Mouse (Mus musculus): ENCODE measurements at regions not wholly inside any gene's neighbourhood (a gene's known extent, or its start where the extent isn't known, plus 50 kb on each side); places are given as distances from the start of the nearest gene placed in this dataset.

- Histone ChIP-seq H3K36me3 (replicated peaks; ENCODE audit: control insufficient read depth, insufficient read depth) (no peaks in the 10 kb centered on the region), H3K27me3 (ENCODE audit: control insufficient read depth, insufficient read depth, low read length) (no peaks in the 10 kb centered on the region), H3K4me1 (replicated peaks; ENCODE audit: control insufficient read depth, insufficient read depth, low read length) (no peaks in the 10 kb centered on the region), H3K9me3 (ENCODE audit: control insufficient read depth, low read length) (0 out of 2 replicates have a peak, but pooled peaks cover 7% of the 10 kb centered on the region), H3K9ac (no peak overlapping the region), H3K27ac (no peak overlapping the region), H3K4me2 (replicated peaks) (no peak overlapping the region), H3K4me3 (replicated peaks; ENCODE audit: low read length) (no peak overlapping the region)
- WGBS = 78% methylated on average over 2 of the region's 2 CpGs
- ATAC-seq (ENCODE audit: low FRiP score) (no peak), DNase-seq (ENCODE audit: low spot score) (no peak)
Measured at GRCm38 (mm10) chr9:115656538-115656937, 252.7 kb upstream of the Gadl1 start.

GRCm38 (mm10) chr9:115656994-115657713, 252.1 kb upstream of the Gadl1 start:
- Histone ChIP-seq H3K4me2 (replicated peaks) (no peak overlapping the region), H3K4me3 (replicated peaks; ENCODE audit: low read length) (no peak overlapping the region), H3K4me1 (replicated peaks; ENCODE audit: control insufficient read depth, insufficient read depth, low read length) (no peaks in the 10 kb centered on the region), H3K9me3 (ENCODE audit: control insufficient read depth, low read length) (0 out of 2 replicates have a peak, but pooled peaks cover 7% of the 10 kb centered on the region), H3K9ac (no peak overlapping the region), H3K36me3 (replicated peaks; ENCODE audit: control insufficient read depth, insufficient read depth) (no peaks in the 10 kb centered on the region), H3K27ac (no peak overlapping the region), H3K27me3 (ENCODE audit: control insufficient read depth, insufficient read depth, low read length) (no peaks in the 10 kb centered on the region)
- DNase-seq (ENCODE audit: low spot score) (no peak), ATAC-seq (ENCODE audit: low FRiP score) (no peak)
- 68% methylated on average over 4 of the region's 4 CpGs for WGBS

- H3K27me3 ChIP-seq (ENCODE audit: control insufficient read depth, insufficient read depth, low read length) = no peaks in the 10 kb centered on the region
- H3K9ac ChIP-seq = no peak overlapping the region
- no peaks in the 10 kb centered on the region for H3K4me1 ChIP-seq (replicated peaks; ENCODE audit: control insufficient read depth, insufficient read depth, low read length)
- DNase-seq (ENCODE audit: low spot score) = no peak
- 90% methylated on average over 5 of the region's 5 CpGs for WGBS
- no peak for ATAC-seq (ENCODE audit: low FRiP score)
- 0 out of 2 replicates have a peak, but pooled peaks cover 7% of the 10 kb centered on the region for H3K9me3 ChIP-seq (ENCODE audit: control insufficient read depth, low read length)
- no peak overlapping the region for H3K4me2 ChIP-seq (replicated peaks)
- H3K27ac ChIP-seq = no peak overlapping the region
- H3K4me3 ChIP-seq (replicated peaks; ENCODE audit: low read length) = no peak overlapping the region
- no peaks in the 10 kb centered on the region for H3K36me3 ChIP-seq (replicated peaks; ENCODE audit: control insufficient read depth, insufficient read depth)
Measured at GRCm38 (mm10) chr9:115658477-115658876, 250.8 kb upstream of the Gadl1 start.

- Histone ChIP-seq H3K9me3 (ENCODE audit: control insufficient read depth, low read length) (0 out of 2 replicates have a peak, but pooled peaks cover 7% of the 10 kb centered on the region), H3K9ac (no peak overlapping the region), H3K4me2 (replicated peaks) (no peak overlapping the region), H3K36me3 (replicated peaks; ENCODE audit: control insufficient read depth, insufficient read depth) (no peaks in the 10 kb centered on the region), H3K4me1 (replicated peaks; ENCODE audit: control insufficient read depth, insufficient read depth, low read length) (0 out of 2 replicates have a peak, but pooled peaks cover under 1% of the 10 kb centered on the region), H3K4me3 (replicated peaks; ENCODE audit: low read length) (no peak overlapping the region), H3K27me3 (ENCODE audit: control insufficient read depth, insufficient read depth, low read length) (no peaks in the 10 kb centered on the region), H3K27ac (no peak overlapping the region)
- ATAC-seq (ENCODE audit: low FRiP score) = no peak
- WGBS = 89% methylated on average over 1 of the region's 1 CpGs
- DNase-seq (ENCODE audit: low spot score) = no peak
Measured at GRCm38 (mm10) chr9:115660371-115660770, 248.9 kb upstream of the Gadl1 start.

GRCm38 (mm10) chr9:115661834-115662425, 247.3 kb upstream of the Gadl1 start:
- Histone ChIP-seq H3K27ac (no peak overlapping the region), H3K4me3 (replicated peaks; ENCODE audit: low read length) (no peak overlapping the region), H3K9ac (no peak overlapping the region), H3K9me3 (ENCODE audit: control insufficient read depth, low read length) (0 out of 2 replicates have a peak, but pooled peaks cover 7% of the 10 kb centered on the region), H3K27me3 (ENCODE audit: control insufficient read depth, insufficient read depth, low read length) (no peaks in the 10 kb centered on the region), H3K36me3 (replicated peaks; ENCODE audit: control insufficient read depth, insufficient read depth) (no peaks in the 10 kb centered on the region), H3K4me1 (replicated peaks; ENCODE audit: control insufficient read depth, insufficient read depth, low read length) (0 out of 2 replicates have a peak, but pooled peaks cover 6% of the 10 kb centered on the region), H3K4me2 (replicated peaks) (no peak overlapping the region)
- ATAC-seq (ENCODE audit: low FRiP score) (no peak), DNase-seq (ENCODE audit: low spot score) (no peak)
- WGBS = 70% methylated on average over 5 of the region's 5 CpGs

GRCm38 (mm10) chr9:115665337-115666004, 243.8 kb upstream of the Gadl1 start:
- Histone ChIP-seq H3K4me2 (replicated peaks) (no peak overlapping the region), H3K4me1 (replicated peaks; ENCODE audit: control insufficient read depth, insufficient read depth, low read length) (0 out of 2 replicates have a peak, but pooled peaks cover 6% of the 10 kb centered on the region), H3K9ac (no peak overlapping the region), H3K27me3 (ENCODE audit: control insufficient read depth, insufficient read depth, low read length) (no peaks in the 10 kb centered on the region), H3K9me3 (ENCODE audit: control insufficient read depth, low read length) (no peaks in the 10 kb centered on the region), H3K4me3 (replicated peaks; ENCODE audit: low read length) (no peak overlapping the region), H3K36me3 (replicated peaks; ENCODE audit: control insufficient read depth, insufficient read depth) (no peaks in the 10 kb centered on the region), H3K27ac (peak overlapping the region; percentile 26; the same call in 1 of the 2 replicates)
- 32% methylated on average over 5 of the region's 5 CpGs for WGBS
- DNase-seq (ENCODE audit: low spot score) = no peak
- ATAC-seq (ENCODE audit: low FRiP score) = no peak

- H3K27ac ChIP-seq = no peak overlapping the region
- 79% methylated on average over 3 of the region's 3 CpGs for WGBS
- no peaks in the 10 kb centered on the region for H3K9me3 ChIP-seq (ENCODE audit: control insufficient read depth, low read length)
- H3K4me2 ChIP-seq (replicated peaks) = no peak overlapping the region
- no peaks in the 10 kb centered on the region for H3K36me3 ChIP-seq (replicated peaks; ENCODE audit: control insufficient read depth, insufficient read depth)
- no peak overlapping the region for H3K9ac ChIP-seq
- DNase-seq (ENCODE audit: low spot score) (no peak), ATAC-seq (ENCODE audit: low FRiP score) (no peak)
- no peak overlapping the region for H3K4me3 ChIP-seq (replicated peaks; ENCODE audit: low read length)
- H3K4me1 ChIP-seq (replicated peaks; ENCODE audit: control insufficient read depth, insufficient read depth, low read length) = 0 out of 2 replicates have a peak, but pooled peaks cover 6% of the 10 kb centered on the region
- no peaks in the 10 kb centered on the region for H3K27me3 ChIP-seq (ENCODE audit: control insufficient read depth, insufficient read depth, low read length)
Measured at GRCm38 (mm10) chr9:115666530-115666929, 242.7 kb upstream of the Gadl1 start.

GRCm38 (mm10) chr9:115680703-115681576, 228.3 kb upstream of the Gadl1 start:
- H3K9ac ChIP-seq = no peak overlapping the region
- no peaks in the 10 kb centered on the region for H3K9me3 ChIP-seq (ENCODE audit: control insufficient read depth, low read length)
- 39% methylated on average over 9 of the region's 9 CpGs for WGBS
- ATAC-seq (ENCODE audit: low FRiP score) (no peak), DNase-seq (ENCODE audit: low spot score) (no peak)
- peaks cover 10% of the 10 kb centered on the region for H3K4me1 ChIP-seq (replicated peaks; ENCODE audit: control insufficient read depth, insufficient read depth, low read length)
- peak overlapping the region; percentile 22; the same call in 1 of the 2 replicates for H3K27ac ChIP-seq
- H3K4me3 ChIP-seq (replicated peaks; ENCODE audit: low read length) = no peak overlapping the region
- no peak overlapping the region for H3K4me2 ChIP-seq (replicated peaks)
- H3K36me3 ChIP-seq (replicated peaks; ENCODE audit: control insufficient read depth, insufficient read depth) = no peaks in the 10 kb centered on the region
- no peaks in the 10 kb centered on the region for H3K27me3 ChIP-seq (ENCODE audit: control insufficient read depth, insufficient read depth, low read length)

Measured in hindbrain, embryonic 14.5 days (tissue).